Mouse (Mus musculus) E14TG2a.4 (cell line): ENCODE measurements around the gene AI837181.

ENCODE experiments used
- CTCF ChIP-seq: conservative IDR thresholded peaks from 2 replicates; pipeline ENCODE4 v1.5.1; 2014; ENCODE audit warnings: low read length
- NANOG ChIP-seq: IDR thresholded peaks from 2 replicates; pipeline ENCODE4 v1.6.1; 2014; ENCODE audit warnings: borderline replicate concordance, low read length, mixed read lengths
- POU5F1 ChIP-seq: IDR thresholded peaks from 2 replicates; pipeline ENCODE4 v1.6.1; 2014; ENCODE audit warnings: low read length, borderline replicate concordance

DNA sequence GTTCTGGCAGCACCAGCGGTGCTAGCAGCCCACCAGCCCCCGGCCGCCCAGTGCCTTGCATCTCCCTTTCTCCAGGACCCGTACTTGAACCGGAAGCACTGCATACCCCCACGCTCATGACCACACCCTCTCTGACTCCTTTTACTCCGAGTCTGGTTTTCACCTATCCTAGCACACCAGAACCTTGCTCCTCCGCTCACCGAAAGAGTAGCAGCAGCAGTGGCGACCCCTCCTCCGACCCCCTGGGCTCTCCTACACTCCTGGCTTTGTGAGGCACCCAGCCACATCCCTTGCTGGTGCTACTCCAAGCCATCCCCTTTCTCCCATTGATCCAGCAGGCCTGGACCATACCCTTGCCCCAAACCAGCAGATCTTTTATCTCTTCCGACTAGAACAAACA lies 30.1 kb downstream of the AI837181 start:
- no peak for TF ChIP-seq CTCF
- TF ChIP-seq POU5F1, result no peak
- no peak for TF ChIP-seq NANOG
